Mouse (Mus musculus) stomach, postnatal 0 days (tissue): Measurements from ENCODE around the gene Car11. TPM values are rescaled to one million over a fixed set of nuclear protein-coding genes. Genes with fewer than 3 reads are reported as not detected.

Source experiments
- ATAC-seq: fragments of 200-750 bp; cut with Nextera tagmentation; 2 replicates; pipeline ENCODE4 v1.8.0; 2017; ENCODE audit not compliant: low FRiP score, low TSS enrichment
- DNase-seq: peaks from one replicate; pipeline ENCODE4 v3.0.0-alpha.2; 2016; ENCODE audit warnings: low spot score
- H3K27ac ChIP-seq: fragments of 300-500 bp; sonication (generic); replicated peaks from 2 replicates; pipeline ENCODE4 v1.5.1; 2014; ENCODE audit warnings: mild to moderate bottlenecking, control low read depth
- H3K27me3 ChIP-seq: fragments of 300-500 bp; sonication (generic); 2 replicates; pipeline ENCODE4 v1.6.1; 2014; ENCODE audit warnings: low read length; ENCODE audit not compliant: control insufficient read depth, insufficient read depth
- H3K36me3 ChIP-seq: fragments of 300-500 bp; sonication (generic); 2 replicates; pipeline ENCODE4 v1.6.1; 2014; ENCODE audit warnings: low read length, mixed read lengths; ENCODE audit not compliant: control insufficient read depth, insufficient read depth
- H3K4me1 ChIP-seq: fragments of 300-500 bp; sonication (generic); replicated peaks from 2 replicates; pipeline ENCODE4 v1.6.1; 2014; ENCODE audit warnings: antibody characterized with exemption; ENCODE audit not compliant: control insufficient read depth, insufficient read depth
- H3K4me2 ChIP-seq: fragments of 300-500 bp; sonication (generic); replicated peaks from 2 replicates; pipeline ENCODE4 v1.6.1; 2014; ENCODE audit warnings: low read depth, mild to moderate bottlenecking, control low read depth, moderate library complexity
- H3K4me3 ChIP-seq: fragments of 300-500 bp; sonication (generic); 2 replicates; pipeline ENCODE4 v1.5.1; 2014; ENCODE audit warnings: low read depth, low read length, control low read depth
- H3K9ac ChIP-seq: fragments of 300-500 bp; sonication (generic); 2 replicates; pipeline ENCODE4 v1.6.1; 2014; ENCODE audit warnings: mild to moderate bottlenecking, low read length, control low read depth, mixed read lengths
- H3K9me3 ChIP-seq: fragments of 300-500 bp; sonication (generic); 2 replicates; pipeline ENCODE4 v1.6.1; 2016; ENCODE audit warnings: low read length; ENCODE audit not compliant: control insufficient read depth
- CTCF ChIP-seq: IDR thresholded peaks from 2 replicates; pipeline ENCODE4 v1.5.1; 2016; ENCODE audit warnings: antibody characterized with exemption, low read depth, mild to moderate bottlenecking, moderate library complexity
- EP300 ChIP-seq: optimal IDR thresholded peaks from 2 replicates; pipeline ENCODE3; 2016; ENCODE audit warnings: antibody characterized with exemption
- WGBS: fragments of 180-500 bp; shearing (Covaris S2); extraction: QIAGEN DNeasy Blood & Tissue Kit; methylation state at CpG from one replicate; pipeline ENCODE4 v1.1.7; 2014; 5-methylcytosine and 5-hydroxymethylcytosine counted together
- polyA plus RNA-seq: library from polyadenylated mRNA; unstranded; fragments of >200 nt; fragmentation: Nextera tagmentation; extraction: Ambion mirVana; gene quantifications from 2 replicates; pipeline ENCODE4 v1.2.1, GENCODE M21; 2015

Gene Car11
- polyA plus RNA-seq, 1 experiment from 2014 or later = 2.7 TPM

GRCm38 (mm10) chr7:45720413-45721233, 21.0 kb downstream of the Car11 start, which contains the start of gene Fam83e:
Gene Fam83e, plus strand, starts transcription at chr7:45721212.
- peak within 1 kb of the TSS; percentile 27 for H3K4me3 ChIP-seq
- DNase-seq (peak; percentile 91), ATAC-seq (peak; percentile 83)
- peak within 1 kb of the TSS; percentile 59 for H3K9ac ChIP-seq
- H3K36me3 ChIP-seq = peaks cover 22% of the 10 kb centered on the region
- WGBS = 54% methylated on average over 13 of the region's 14 CpGs
- H3K27ac ChIP-seq = peak within 1 kb of the TSS; percentile 78
- peak within 1 kb of the TSS; percentile 86 for H3K4me2 ChIP-seq
- H3K27me3 ChIP-seq = no peaks in the 10 kb centered on the region
- TF ChIP-seq CTCF = peak; percentile 52
- no peak for TF ChIP-seq EP300
- H3K4me1 ChIP-seq = peaks cover 11% of the 10 kb centered on the region; the same call in 1 of the 2 replicates
- H3K9me3 ChIP-seq = no peaks in the 10 kb centered on the region

GRCm38 (mm10) chr7:45721234-45721571, 21.6 kb downstream of the Car11 start:
- Histone ChIP-seq H3K4me1 (peaks cover 6% of the 10 kb centered on the region; the same call in 1 of the 2 replicates), H3K36me3 (peaks cover 22% of the 10 kb centered on the region), H3K4me3 (peak overlapping the region; percentile 27), H3K27me3 (no peaks in the 10 kb centered on the region), H3K9me3 (no peaks in the 10 kb centered on the region), H3K9ac (peak overlapping the region; percentile 59), H3K27ac (peak overlapping the region; percentile 78), H3K4me2 (peak overlapping the region; percentile 35)
- DNase-seq = no peak
- ATAC-seq = no peak
- TF ChIP-seq EP300 (no peak), CTCF (no peak)
- 48% methylated on average over 7 of the region's 7 CpGs for WGBS

GRCm38 (mm10) chr7:45721642-45722347, 22.2 kb downstream of the Car11 start:
- no peaks in the 10 kb centered on the region for H3K27me3 ChIP-seq
- DNase-seq (peak; percentile 18), ATAC-seq (no peak)
- peak overlapping the region; percentile 27 for H3K4me3 ChIP-seq
- H3K9ac ChIP-seq = peak overlapping the region; percentile 59
- peak overlapping the region; percentile 78 for H3K27ac ChIP-seq
- 0 out of 2 replicates have a peak, but pooled peaks cover 2% of the 10 kb centered on the region for H3K4me1 ChIP-seq
- 70% methylated on average over 13 of the region's 13 CpGs for WGBS
- no peaks in the 10 kb centered on the region for H3K9me3 ChIP-seq
- peaks cover 22% of the 10 kb centered on the region for H3K36me3 ChIP-seq
- H3K4me2 ChIP-seq = peak overlapping the region; percentile 35
- TF ChIP-seq CTCF = no peak
- TF ChIP-seq EP300 = no peak

- H3K9me3 ChIP-seq = no peaks in the 10 kb centered on the region
- H3K27ac ChIP-seq = peak overlapping the region; percentile 67
- TF ChIP-seq CTCF = no peak
- no peak for TF ChIP-seq EP300
- no peaks in the 10 kb centered on the region for H3K27me3 ChIP-seq
- H3K4me3 ChIP-seq = peak overlapping the region; percentile 27; the same call in 1 of the 2 replicates
- WGBS = 58% methylated on average over 11 of the region's 13 CpGs
- peak overlapping the region; percentile 51; the same call in 1 of the 2 replicates for H3K9ac ChIP-seq
- ATAC-seq = no peak
- peak overlapping the region; percentile 35 for H3K4me2 ChIP-seq
- H3K36me3 ChIP-seq = peaks cover 22% of the 10 kb centered on the region
- 0 out of 2 replicates have a peak, but pooled peaks cover 2% of the 10 kb centered on the region for H3K4me1 ChIP-seq
- DNase-seq = peak; percentile 50
Measured at GRCm38 (mm10) chr7:45722348-45722713, 22.7 kb downstream of the Car11 start.

- Histone ChIP-seq H3K4me1 (0 out of 2 replicates have a peak, but pooled peaks cover 2% of the 10 kb centered on the region), H3K27ac (no peak overlapping the region), H3K36me3 (peaks cover 22% of the 10 kb centered on the region), H3K27me3 (no peaks in the 10 kb centered on the region), H3K4me2 (no peak overlapping the region), H3K9ac (no peak overlapping the region), H3K4me3 (no peak overlapping the region), H3K9me3 (no peaks in the 10 kb centered on the region)
- TF ChIP-seq CTCF = no peak
- TF ChIP-seq EP300 = no peak
- no peak for ATAC-seq
- DNase-seq = no peak
- 78% methylated on average over 4 of the region's 4 CpGs for WGBS
Measured at GRCm38 (mm10) chr7:45723301-45723700, 23.7 kb downstream of the Car11 start.
